Mouse (Mus musculus) NIH3T3 (cell line): ENCODE data around the gene Mast1.

Source experiments
- DNase-seq: peaks from one replicate; pipeline ENCODE4 v3.0.0-alpha.2; 2012; ENCODE audit warnings: low read depth

Gene Mast1

GRCm38 (mm10) chr8:84872309-84872965 lies 64.7 kb downstream of the Mast1 start:
- no peak for DNase-seq

- peak; percentile 26 for DNase-seq
These were observed 65.5 kb downstream of the Mast1 start, which contains the start of gene Syce2 for GRCm38 (mm10) chr8:84871376-84872308. Gene Syce2, plus strand, starts transcription at chr8:84872111.
